Mouse (Mus musculus): ENCODE data around the gene Rab11fip4. TPM values are rescaled to one million over a fixed set of nuclear protein-coding genes. Genes with fewer than 3 reads are reported as not detected.

The Rab11fip4 gene
- total and polyA plus RNA-seq, 3 experiments, result 13.2 to 41.6 (median 26.6) TPM

DNA sequence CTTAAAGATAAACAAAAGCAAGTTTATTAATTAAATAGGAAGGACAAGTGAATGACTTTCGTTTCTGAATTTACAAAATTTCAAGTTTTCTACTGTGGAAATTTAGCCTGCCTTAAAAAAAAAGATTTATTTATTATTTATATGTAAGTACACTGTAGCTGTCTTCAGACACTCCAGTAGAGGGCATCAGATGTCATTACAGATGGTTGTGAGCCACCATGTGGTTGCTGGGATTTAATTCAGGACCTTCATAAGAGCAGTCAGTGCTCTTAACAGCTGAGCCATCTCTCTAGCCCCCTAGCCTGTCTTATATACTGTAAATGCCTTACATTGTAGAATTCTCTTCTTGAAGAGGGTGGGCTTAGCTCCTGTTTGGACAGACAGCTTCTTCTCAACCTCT lies 98.9 kb downstream of the Rab11fip4 start:
- peaks cover 68 to 90% of the 10 kb centered on the region in 2 experiments for H3K36me3 ChIP-seq (replicated peaks in 1 of 2; ENCODE audit: control insufficient read depth in 1 of 2, insufficient read depth in 1 of 2, low read length in 1 of 2)

DNA sequence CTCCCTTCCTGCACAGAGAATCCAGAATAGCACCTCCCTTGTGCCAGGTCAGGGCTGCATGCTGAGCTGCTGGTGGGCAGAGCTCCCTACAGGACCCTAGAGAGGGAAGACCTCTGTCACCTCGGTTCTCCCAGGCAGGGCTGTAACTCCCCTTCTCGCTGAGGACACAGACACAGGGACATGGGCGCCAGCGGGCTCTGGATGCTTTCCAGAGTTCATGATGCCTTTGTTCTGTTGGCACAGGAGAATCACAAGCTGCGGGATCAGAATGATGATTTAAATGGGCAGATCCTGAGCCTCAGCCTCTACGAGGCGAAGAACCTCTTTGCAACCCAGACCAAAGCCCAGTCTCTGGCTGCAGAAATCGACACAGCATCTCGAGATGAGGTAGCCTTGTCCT lies 100.5 kb downstream of the Rab11fip4 start:
- Histone ChIP-seq H3K4me2 (ENCODE audit: insufficient read depth, low read depth, poor library complexity, severe bottlenecking) (no peak overlapping the region), H3K9ac (ENCODE audit: insufficient read depth, low read depth) (no peak overlapping the region), H3K27me3 (replicated peaks) (no peaks in the 10 kb centered on the region), H3K9me3 (replicated peaks; ENCODE audit: low read length) (no peaks in the 10 kb centered on the region), H3K27ac (ENCODE audit: insufficient read depth, low read depth) (no peak overlapping the region), H3K36me3 (replicated peaks in 1 of 2; ENCODE audit: control insufficient read depth in 1 of 2, insufficient read depth in 1 of 2, low read length in 1 of 2) (peaks cover 64 to 89% of the 10 kb centered on the region in 2 experiments), H3K79me2 (replicated peaks; ENCODE audit: control insufficient read depth, extremely low read depth, insufficient read depth, poor library complexity, severe bottlenecking) (no peaks in the 10 kb centered on the region), H3K4me3 (replicated peaks in 1 of 3; ENCODE audit: low read depth in 2 of 3, low read length in 2 of 3, poor library complexity in 1 of 3) (no peak overlapping the region), H3K4me1 (ENCODE audit: control insufficient read depth in 1 of 2, insufficient read depth in 2 of 2) (peaks cover under 1 to 6% of the 10 kb centered on the region in 2 experiments; a peak in 3 of 4 replicates)
- in situ Hi-C loops (cut with MboI; ENCODE audit: low pct_ligation_motif_present, low pct_unique_long_range_greater_than_20kb, low sequenced_read_pairs), result no loop called here
- dilution Hi-C loops (cut with MboI; ENCODE audit: extremely low pct_ligation_motif_present, extremely low pct_unique_long_range_greater_than_20kb, low sequenced_read_pairs), result no loop called here
- DNase-seq (ENCODE audit: extremely low read depth), result no peak
- TF ChIP-seq RAD21 (IDR thresholded peaks at IDR 0.05; ENCODE audit: low read depth, low read length), result no peak
- TF ChIP-seq POLR2AphosphoS2 (IDR thresholded peaks at IDR 0.05; ENCODE audit: low read depth, low read length), result no peak
- no peak for TF ChIP-seq PAX5 (IDR thresholded peaks at IDR 0.05; ENCODE audit: low read length)
- TF ChIP-seq ZMIZ1 (IDR thresholded peaks at IDR 0.05; ENCODE audit: low read depth, low read length), result no peak
- TF ChIP-seq UBTF (IDR thresholded peaks at IDR 0.05; ENCODE audit: low read depth, low read length), result no peak
- TF ChIP-seq MAX (IDR thresholded peaks at IDR 0.05; ENCODE audit: low read length), result no peak
- TF ChIP-seq ETS1 (conservative IDR thresholded peaks at IDR 0.05; ENCODE audit: low read depth, low read length), result no peak
- no peak for TF ChIP-seq ZNF384 (IDR thresholded peaks at IDR 0.05; ENCODE audit: low read depth, low read length)
- no peak for TF ChIP-seq TBP (conservative IDR thresholded peaks at IDR 0.05; ENCODE audit: low read depth, low read length)
- no peak for TF ChIP-seq CHD1 (IDR thresholded peaks at IDR 0.05; ENCODE audit: low read depth, low read length)
- no peak for TF ChIP-seq ELF1 (IDR thresholded peaks at IDR 0.05; ENCODE audit: low read depth, low read length)
- TF ChIP-seq ZC3H11A (IDR thresholded peaks at IDR 0.05; ENCODE audit: low read depth, low read length), result no peak
- no peak for TF ChIP-seq CTCF (conservative IDR thresholded peaks at IDR 0.05 in 1 of 2, IDR thresholded peaks at IDR 0.05 in 1 of 2; ENCODE audit: low read depth in 2 of 2, low read length in 2 of 2)
- TF ChIP-seq EP300 (IDR thresholded peaks at IDR 0.05; ENCODE audit: low read length), result no peak
- TF ChIP-seq MAZ (IDR thresholded peaks at IDR 0.05; ENCODE audit: low read depth, low read length), result no peak

More for the DNA sequence above, 98.9 kb downstream of the Rab11fip4 start:
- H3K4me3 ChIP-seq (replicated peaks in 1 of 3; ENCODE audit: low read depth in 2 of 3, low read length in 2 of 3, poor library complexity in 1 of 3), result no peak overlapping the region
- no peak overlapping the region for H3K4me2 ChIP-seq (ENCODE audit: insufficient read depth, low read depth, poor library complexity, severe bottlenecking)
- in situ Hi-C loops (cut with MboI; ENCODE audit: low pct_ligation_motif_present, low pct_unique_long_range_greater_than_20kb, low sequenced_read_pairs) (loop anchor here (5.0 kb wide), 1 partner anchor 108 kb away; no protein-coding TSS in a partner anchor), dilution Hi-C loops (cut with MboI; ENCODE audit: extremely low pct_ligation_motif_present, extremely low pct_unique_long_range_greater_than_20kb, low sequenced_read_pairs) (no loop called here)
- H3K4me1 ChIP-seq (ENCODE audit: control insufficient read depth in 1 of 2, insufficient read depth in 2 of 2), result peaks cover 8 to 22% of the 10 kb centered on the region in 2 experiments
- H3K27me3 ChIP-seq (replicated peaks), result no peaks in the 10 kb centered on the region
- no peaks in the 10 kb centered on the region for H3K79me2 ChIP-seq (replicated peaks; ENCODE audit: control insufficient read depth, extremely low read depth, insufficient read depth, poor library complexity, severe bottlenecking)
- TF ChIP-seq HCFC1 (IDR thresholded peaks at IDR 0.05; ENCODE audit: low read depth, low read length), result no peak
- peak in 1 of 2 experiments; percentile 73; a peak in 2 of 4 replicates for TF ChIP-seq CTCF (conservative IDR thresholded peaks at IDR 0.05 in 1 of 2, IDR thresholded peaks at IDR 0.05 in 1 of 2; ENCODE audit: low read depth in 2 of 2, low read length in 2 of 2)
- TF ChIP-seq SMC3 (IDR thresholded peaks at IDR 0.05; ENCODE audit: low read depth, low read length), result peak; percentile 44
- peak; percentile 28 for TF ChIP-seq RAD21 (IDR thresholded peaks at IDR 0.05; ENCODE audit: low read depth, low read length)
- H3K27ac ChIP-seq (ENCODE audit: insufficient read depth, low read depth), result no peak overlapping the region
- no peak for DNase-seq (ENCODE audit: extremely low read depth)
- no peaks in the 10 kb centered on the region for H3K9me3 ChIP-seq (replicated peaks; ENCODE audit: low read length)
- H3K9ac ChIP-seq (ENCODE audit: insufficient read depth, low read depth), result no peak overlapping the region

Measured in CH12.LX (cell line).